Mouse (Mus musculus) spleen, postnatal 10 days (tissue): ENCODE data around the gene 1700024G13Rik.

Experiments
- DNase-seq, 2 experiments: peaks; one replicate each; pipeline ENCODE4 v3.0.0; 2021 to 2022; ENCODE audit warnings: low spot score in 2 of 2

Gene 1700024G13Rik

GRCm38 (mm10) chr14:32332515-32333445 lies 55.4 kb downstream of the 1700024G13Rik start:
- no peak for DNase-seq

- no peak for DNase-seq
These were observed 60.8 kb downstream of the 1700024G13Rik start for GRCm38 (mm10) chr14:32327366-32327765.
